In genomic region chr6:70855529-70856309, GRCm38 (mm10) we compare ENCODE assay signal across 24 mouse cellular contexts. TPM values are rescaled to one million over a fixed set of nuclear protein-coding genes. Genes with fewer than 3 reads are reported as not detected.
A peak's percentile ranks its signal among the peaks of the same experiment; 100 is the strongest.
DNase-seq lines count a peak whose midpoint lies in the region; ATAC-seq and TF ChIP-seq lines count a peak whose summit lies in the region.
"Had no signal": no experiment of that assay in that cellular context is flagged by ENCODE, and none has a peak within 500 bp of the region (broad histone marks: within the 10 kb centered on the region; RNA-seq: fewer than 3 reads in every experiment).

No protein-coding gene starts in this region.

- H3K27ac ChIP-seq in lung, postnatal 0 days (ENCODE audit: low read length) = no peak overlapping the region
- H3K27ac ChIP-seq in bone marrow macrophage, adult 2 months (ENCODE audit: insufficient read depth, low read depth, low read length) = peak overlapping the region; percentile 96
- H3K27ac ChIP-seq: embryonic facial prominence, embryonic 10.5 days; heart, embryonic 13.5 days; hindbrain, embryonic 14.5 days; limb, embryonic 13.5 days; lung, embryonic 15.5 days; midbrain, embryonic 15.5 days had no signal

- no peak overlapping the region for H3K9ac ChIP-seq in lung, postnatal 0 days (replicated peaks; ENCODE audit: low read depth)
- H3K9ac ChIP-seq: heart, embryonic 13.5 days; hindbrain, embryonic 14.5 days; limb, embryonic 13.5 days; lung, embryonic 15.5 days; midbrain, embryonic 15.5 days had no signal

- H3K36me3 ChIP-seq in lung, postnatal 0 days (ENCODE audit: insufficient read depth, low read length) = no peaks in the 10 kb centered on the region; the same call in 1 of the 2 replicates

- H3K4me2 ChIP-seq in lung, postnatal 0 days (replicated peaks; ENCODE audit: low read depth, low read length) = no peak overlapping the region
- H3K4me2 ChIP-seq: heart, embryonic 13.5 days; hindbrain, embryonic 14.5 days; limb, embryonic 13.5 days; lung, embryonic 15.5 days; midbrain, embryonic 15.5 days had no signal

- no peaks in the 10 kb centered on the region for H3K27me3 ChIP-seq in lung, postnatal 0 days (replicated peaks; ENCODE audit: insufficient read depth, low read length)
- H3K27me3 ChIP-seq: heart, embryonic 13.5 days; limb, embryonic 13.5 days; lung, embryonic 15.5 days; midbrain, embryonic 15.5 days; Patski had no signal

- ATAC-seq in lung, postnatal 0 days = no peak
- ATAC-seq in megakaryocyte, adult 5-6 weeks (ENCODE audit: poor library complexity, severe bottlenecking) = peak; percentile 82
- ATAC-seq: midbrain, embryonic 15.5 days; Patski had no signal

- H3K4me3 ChIP-seq in lung, postnatal 0 days (ENCODE audit: low read depth, low read length) = no peak overlapping the region
- H3K4me3 ChIP-seq in bone marrow macrophage, adult 2 months (ENCODE audit: insufficient read depth, low read length) = peak overlapping the region; percentile 56
- H3K4me3 ChIP-seq: embryonic facial prominence, embryonic 10.5 days; gastrocnemius, adult 2 months; heart, embryonic 13.5 days; limb, embryonic 13.5 days; lung, embryonic 15.5 days; midbrain, embryonic 15.5 days had no signal

- DNase-seq in lung, postnatal 36 days = peak; percentile 12
- no peak for DNase-seq in lung, postnatal 0 days (ENCODE audit: low spot score)
- DNase-seq in layer of hippocampus, postnatal 14 days (ENCODE audit: low spot score in 2 of 2) = no peak
- no peak for DNase-seq in Muller cell, postnatal 12 days (ENCODE audit: inconsistent ontology term)
- no peak for DNase-seq in frontal cortex, postnatal 25 days (ENCODE audit: low spot score in 2 of 2)
- DNase-seq: adrenal gland, postnatal 14 days; cerebellum, adult 18-20 months; cerebellum, postnatal 36 days; gastrocnemius, adult 2 months; heart, postnatal 36 days; kidney, adult 8-10 months; kidney, postnatal 14 days; layer of hippocampus, adult 9-11 months; right cerebral cortex, postnatal 25 days; thymus, postnatal 25 days had no signal

- TF ChIP-seq CTCF in lung, postnatal 0 days (IDR thresholded peaks at IDR 0.05) = no peak
- TF ChIP-seq CTCF in bone marrow macrophage, adult 2 months (IDR thresholded peaks at IDR 0.05; ENCODE audit: low read depth, low read length) = no peak

- no peak for TF ChIP-seq POLR2A in bone marrow macrophage, adult 2 months (IDR thresholded peaks at IDR 0.05; ENCODE audit: borderline replicate concordance, low read depth, low read length)

- TF ChIP-seq EP300 in lung, postnatal 0 days (IDR thresholded peaks at IDR 0.05) = no peak

- H3K4me1 ChIP-seq in lung, postnatal 0 days (ENCODE audit: insufficient read depth, low read depth, low read length) = no peaks in the 10 kb centered on the region
- H3K4me1 ChIP-seq in bone marrow macrophage, adult 2 months (ENCODE audit: control insufficient read depth, insufficient read depth, low read length) = peaks cover 28% of the 10 kb centered on the region
- H3K4me1 ChIP-seq: embryonic facial prominence, embryonic 10.5 days; midbrain, embryonic 15.5 days had no signal

- no peaks in the 10 kb centered on the region for H3K9me3 ChIP-seq in lung, postnatal 0 days (ENCODE audit: low read length)
- H3K9me3 ChIP-seq: embryonic facial prominence, embryonic 10.5 days; heart, embryonic 13.5 days; limb, embryonic 13.5 days; lung, embryonic 15.5 days; midbrain, embryonic 15.5 days had no signal

- 78% methylated on average over 13 of the region's 13 CpGs for WGBS in lung, postnatal 0 days

RNA-seq across cellular contexts. Expression of gene Eif2ak3, which starts 11.4 kb away (rescaled TPM):
- 8.6 and 8.9 TPM in 2 replicates for polyA plus RNA-seq in lung, postnatal 0 days (2015; fragmentation: Nextera tagmentation; extraction: Ambion mirVana)
- 17.4 and 17.6 TPM in 2 replicates for polyA plus RNA-seq in bone marrow macrophage, adult 2 months (2012; ENCODE audit: insufficient read depth, insufficient read length, missing spikeins)
- total RNA-seq in megakaryocyte, adult 5-6 weeks (2015) = 22.1 and 25.0 TPM in 2 replicates
- 32.5 and 38.4 TPM in 2 replicates for total RNA-seq in megakaryocyte, adult 5-6 weeks (2017)
- 10 to 100 TPM; 24.7 to 24.8 TPM for total RNA-seq in layer of hippocampus, postnatal 14 days (2021)
